Mouse (Mus musculus): Measurements from ENCODE around the gene Nfasc. TPM values are rescaled to one million over a fixed set of nuclear protein-coding genes. Genes with fewer than 3 reads are reported as not detected.

Nfasc gene
- polyA plus RNA-seq, 1 experiment from 2014 or later, result 26.9 TPM

GRCm38 (mm10) chr1:132594587-132594986 lies 147.0 kb downstream of the Nfasc start:
- peak; percentile 92 for DNase-seq (ENCODE audit: low spot score)
- Histone ChIP-seq H3K36me3 (ENCODE audit: control insufficient read depth, insufficient read depth, low read length) (peaks cover 35% of the 10 kb centered on the region), H3K27me3 (replicated peaks; ENCODE audit: control insufficient read depth, insufficient read depth, low read length) (no peaks in the 10 kb centered on the region), H3K9me3 (replicated peaks; ENCODE audit: control insufficient read depth, low read length) (no peaks in the 10 kb centered on the region), H3K4me3 (ENCODE audit: low read depth, low read length) (no peak overlapping the region), H3K9ac (ENCODE audit: low read length) (no peak overlapping the region), H3K4me1 (ENCODE audit: control insufficient read depth, insufficient read depth, low read length) (no peaks in the 10 kb centered on the region), H3K4me2 (ENCODE audit: low read length) (no peak overlapping the region), H3K27ac (ENCODE audit: low read depth, low read length) (no peak overlapping the region)
- peak; percentile 61 for ATAC-seq
- 4% methylated on average over 4 of the region's 4 CpGs for WGBS

DNA sequence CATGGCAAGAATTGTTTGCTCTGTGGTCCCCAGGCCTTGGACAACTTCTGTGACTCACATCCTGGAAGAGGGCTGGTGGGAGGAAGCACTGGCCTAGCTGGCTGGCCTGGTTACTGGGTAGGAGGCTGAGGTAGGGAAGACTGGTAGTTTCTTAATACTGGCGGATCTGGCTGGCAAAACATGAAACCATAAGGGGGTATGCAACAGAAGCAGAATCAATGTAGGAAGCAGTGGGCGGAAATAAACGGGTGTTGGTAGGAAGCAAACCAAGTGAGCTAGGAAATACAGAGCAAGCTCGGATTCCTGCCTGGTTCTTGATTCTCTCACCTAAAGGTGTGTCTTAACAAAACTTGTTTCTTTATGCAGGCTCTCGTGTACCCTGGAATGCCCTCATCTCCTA lies 149.5 kb downstream of the Nfasc start:
- DNase-seq (ENCODE audit: low spot score), result no peak
- Histone ChIP-seq H3K9ac (ENCODE audit: low read length) (no peak overlapping the region), H3K4me2 (ENCODE audit: low read length) (no peak overlapping the region), H3K27me3 (replicated peaks; ENCODE audit: control insufficient read depth, insufficient read depth, low read length) (no peaks in the 10 kb centered on the region), H3K9me3 (replicated peaks; ENCODE audit: control insufficient read depth, low read length) (no peaks in the 10 kb centered on the region), H3K4me3 (ENCODE audit: low read depth, low read length) (no peak overlapping the region), H3K4me1 (ENCODE audit: control insufficient read depth, insufficient read depth, low read length) (no peaks in the 10 kb centered on the region), H3K27ac (ENCODE audit: low read depth, low read length) (peak overlapping the region; percentile 63; the same call in 1 of the 2 replicates), H3K36me3 (ENCODE audit: control insufficient read depth, insufficient read depth, low read length) (peaks cover 12% of the 10 kb centered on the region; the same call in 1 of the 2 replicates)
- 85% methylated on average over 5 of the region's 5 CpGs for WGBS
- ATAC-seq, result no peak

GRCm38 (mm10) chr1:132591399-132591930 lies 150.1 kb downstream of the Nfasc start:
- Histone ChIP-seq H3K4me2 (ENCODE audit: low read length) (no peak overlapping the region), H3K27ac (ENCODE audit: low read depth, low read length) (0 out of 2 replicates have a peak overlapping the region, but pooled peaks have one; percentile 63), H3K9me3 (replicated peaks; ENCODE audit: control insufficient read depth, low read length) (no peaks in the 10 kb centered on the region), H3K9ac (ENCODE audit: low read length) (no peak overlapping the region), H3K4me1 (ENCODE audit: control insufficient read depth, insufficient read depth, low read length) (no peaks in the 10 kb centered on the region), H3K4me3 (ENCODE audit: low read depth, low read length) (no peak overlapping the region), H3K36me3 (ENCODE audit: control insufficient read depth, insufficient read depth, low read length) (peaks cover 5% of the 10 kb centered on the region; the same call in 1 of the 2 replicates), H3K27me3 (replicated peaks; ENCODE audit: control insufficient read depth, insufficient read depth, low read length) (no peaks in the 10 kb centered on the region)
- DNase-seq (ENCODE audit: low spot score) (peak; percentile 79), ATAC-seq (peak; percentile 69)
- WGBS, result 70% methylated on average over 11 of the region's 11 CpGs

GRCm38 (mm10) chr1:132586679-132587201 lies 154.9 kb downstream of the Nfasc start:
- no peaks in the 10 kb centered on the region for H3K36me3 ChIP-seq (ENCODE audit: control insufficient read depth, insufficient read depth, low read length)
- no peak overlapping the region for H3K4me2 ChIP-seq (ENCODE audit: low read length)
- ATAC-seq (no peak), DNase-seq (ENCODE audit: low spot score) (no peak)
- no peaks in the 10 kb centered on the region for H3K9me3 ChIP-seq (replicated peaks; ENCODE audit: control insufficient read depth, low read length)
- H3K27ac ChIP-seq (ENCODE audit: low read depth, low read length), result no peak overlapping the region
- no peak overlapping the region for H3K4me3 ChIP-seq (ENCODE audit: low read depth, low read length)
- H3K9ac ChIP-seq (ENCODE audit: low read length), result no peak overlapping the region
- no peaks in the 10 kb centered on the region for H3K27me3 ChIP-seq (replicated peaks; ENCODE audit: control insufficient read depth, insufficient read depth, low read length)
- 66% methylated on average over 15 of the region's 15 CpGs for WGBS
- H3K4me1 ChIP-seq (ENCODE audit: control insufficient read depth, insufficient read depth, low read length), result peaks cover 32% of the 10 kb centered on the region

GRCm38 (mm10) chr1:132585376-132585775 lies 156.2 kb downstream of the Nfasc start:
- peak; percentile 38 for DNase-seq (ENCODE audit: low spot score)
- Histone ChIP-seq H3K27ac (ENCODE audit: low read depth, low read length) (peak overlapping the region; percentile 45), H3K9me3 (replicated peaks; ENCODE audit: control insufficient read depth, low read length) (no peaks in the 10 kb centered on the region), H3K36me3 (ENCODE audit: control insufficient read depth, insufficient read depth, low read length) (no peaks in the 10 kb centered on the region), H3K9ac (ENCODE audit: low read length) (peak overlapping the region; percentile 29; the same call in 1 of the 2 replicates), H3K4me2 (ENCODE audit: low read length) (no peak overlapping the region), H3K4me1 (ENCODE audit: control insufficient read depth, insufficient read depth, low read length) (peaks cover 37% of the 10 kb centered on the region), H3K4me3 (ENCODE audit: low read depth, low read length) (no peak overlapping the region), H3K27me3 (replicated peaks; ENCODE audit: control insufficient read depth, insufficient read depth, low read length) (no peaks in the 10 kb centered on the region)
- 13% methylated on average over 4 of the region's 4 CpGs for WGBS
- ATAC-seq, result no peak

- H3K9me3 ChIP-seq (replicated peaks; ENCODE audit: control insufficient read depth, low read length), result no peaks in the 10 kb centered on the region
- H3K9ac ChIP-seq (ENCODE audit: low read length), result peak overlapping the region; percentile 35
- H3K4me3 ChIP-seq (ENCODE audit: low read depth, low read length), result no peak overlapping the region
- DNase-seq (ENCODE audit: low spot score) (no peak), ATAC-seq (peak; percentile 15; the same call in 1 of the 2 replicates)
- peak overlapping the region; percentile 88 for H3K27ac ChIP-seq (ENCODE audit: low read depth, low read length)
- WGBS, result 69% methylated on average over 18 of the region's 18 CpGs
- no peaks in the 10 kb centered on the region for H3K27me3 ChIP-seq (replicated peaks; ENCODE audit: control insufficient read depth, insufficient read depth, low read length)
- H3K4me1 ChIP-seq (ENCODE audit: control insufficient read depth, insufficient read depth, low read length), result peaks cover 37% of the 10 kb centered on the region
- H3K36me3 ChIP-seq (ENCODE audit: control insufficient read depth, insufficient read depth, low read length), result no peaks in the 10 kb centered on the region; the same call in none of the 2 replicates
- no peak overlapping the region for H3K4me2 ChIP-seq (ENCODE audit: low read length)
These were observed 158.5 kb downstream of the Nfasc start for GRCm38 (mm10) chr1:132582998-132583604.

- Histone ChIP-seq H3K27me3 (replicated peaks; ENCODE audit: control insufficient read depth, insufficient read depth, low read length) (no peaks in the 10 kb centered on the region), H3K9ac (ENCODE audit: low read length) (peak overlapping the region; percentile 35), H3K4me3 (ENCODE audit: low read depth, low read length) (no peak overlapping the region), H3K27ac (ENCODE audit: low read depth, low read length) (peak overlapping the region; percentile 88), H3K9me3 (replicated peaks; ENCODE audit: control insufficient read depth, low read length) (no peaks in the 10 kb centered on the region), H3K4me2 (ENCODE audit: low read length) (0 out of 2 replicates have a peak overlapping the region, but pooled peaks have one; percentile 14), H3K36me3 (ENCODE audit: control insufficient read depth, insufficient read depth, low read length) (peaks cover 1% of the 10 kb centered on the region), H3K4me1 (ENCODE audit: control insufficient read depth, insufficient read depth, low read length) (peaks cover 37% of the 10 kb centered on the region)
- DNase-seq (ENCODE audit: low spot score), result peak; percentile 76
- WGBS, result 8% methylated on average over 14 of the region's 14 CpGs
- ATAC-seq, result peak; percentile 74
These were observed 159.5 kb downstream of the Nfasc start for GRCm38 (mm10) chr1:132581845-132582839.

GRCm38 (mm10) chr1:132580063-132580462 lies 161.5 kb downstream of the Nfasc start:
- Histone ChIP-seq H3K4me1 (ENCODE audit: control insufficient read depth, insufficient read depth, low read length) (peaks cover 27% of the 10 kb centered on the region), H3K4me2 (ENCODE audit: low read length) (no peak overlapping the region), H3K27me3 (replicated peaks; ENCODE audit: control insufficient read depth, insufficient read depth, low read length) (no peaks in the 10 kb centered on the region), H3K27ac (ENCODE audit: low read depth, low read length) (no peak overlapping the region), H3K9ac (ENCODE audit: low read length) (no peak overlapping the region), H3K4me3 (ENCODE audit: low read depth, low read length) (no peak overlapping the region), H3K36me3 (ENCODE audit: control insufficient read depth, insufficient read depth, low read length) (peaks cover 5% of the 10 kb centered on the region), H3K9me3 (replicated peaks; ENCODE audit: control insufficient read depth, low read length) (no peaks in the 10 kb centered on the region)
- 89% methylated on average over 7 of the region's 7 CpGs for WGBS
- DNase-seq (ENCODE audit: low spot score) (no peak), ATAC-seq (no peak)
